Mouse (Mus musculus): ENCODE results near the gene Sh3rf3. TPM values are rescaled to one million over a fixed set of nuclear protein-coding genes. Genes with fewer than 3 reads are reported as not detected.

Sh3rf3 gene
- polyA plus RNA-seq, 1 experiment = 1.2 TPM

DNA sequence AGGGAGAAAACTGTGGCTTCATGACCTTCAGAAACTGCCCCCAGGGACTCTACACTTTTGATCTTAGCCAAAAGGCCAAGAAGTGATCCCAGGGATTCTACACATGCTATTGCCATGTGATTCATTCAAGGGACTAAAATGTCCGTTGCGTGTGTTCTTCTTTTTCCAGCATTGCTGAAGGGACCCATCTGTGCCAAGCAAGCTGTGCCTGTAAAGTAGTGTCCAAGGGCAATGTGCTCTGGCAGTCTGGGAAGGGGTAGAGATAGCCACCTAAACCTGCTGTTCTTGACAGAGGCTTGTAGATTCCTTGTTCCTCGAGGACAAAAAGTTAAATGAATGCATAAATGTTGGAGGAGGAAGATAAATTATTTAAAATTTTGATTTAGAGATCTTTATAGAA lies 178.5 kb downstream of the Sh3rf3 start:
- Histone ChIP-seq H3K4me3 (ENCODE audit: control insufficient read depth, low read depth, low read length) (no peak overlapping the region), H3K27me3 (ENCODE audit: control insufficient read depth, insufficient read depth, low read length) (no peaks in the 10 kb centered on the region), H3K4me1 (ENCODE audit: control insufficient read depth, insufficient read depth, low read length) (no peaks in the 10 kb centered on the region), H3K27ac (ENCODE audit: control insufficient read depth, insufficient read depth, low read depth, low read length) (no peak overlapping the region), H3K36me3 (ENCODE audit: control insufficient read depth, insufficient read depth, low read length) (no peaks in the 10 kb centered on the region)
- TF ChIP-seq POLR2A (IDR thresholded peaks at IDR 0.05; ENCODE audit: control insufficient read depth, low read depth, low read length) = no peak
- TF ChIP-seq CTCF (IDR thresholded peaks at IDR 0.05; ENCODE audit: control insufficient read depth, insufficient read depth, insufficient replicate concordance, low read depth, low read length) = no peak

DNA sequence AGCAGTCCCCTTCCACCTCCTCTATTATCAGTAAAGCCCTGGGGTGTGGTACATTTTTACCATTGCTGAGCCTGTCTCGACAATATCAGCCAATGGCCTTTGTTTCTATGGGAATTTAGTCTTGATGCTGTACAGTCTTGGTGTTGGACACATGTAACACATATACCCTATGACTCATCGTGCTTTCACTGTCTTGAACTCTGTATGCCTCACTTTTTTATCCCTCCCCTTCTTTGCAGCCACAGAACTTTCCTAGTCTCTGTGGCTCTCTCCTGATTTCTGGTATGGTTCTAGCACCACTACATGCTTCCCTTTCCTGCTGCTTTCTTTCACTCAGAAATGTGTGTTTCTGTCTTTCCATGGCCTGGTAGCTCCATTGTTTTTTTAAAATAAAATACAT lies 181.6 kb downstream of the Sh3rf3 start:
- TF ChIP-seq POLR2A (IDR thresholded peaks at IDR 0.05; ENCODE audit: control insufficient read depth, low read depth, low read length) (no peak), CTCF (IDR thresholded peaks at IDR 0.05; ENCODE audit: control insufficient read depth, insufficient read depth, insufficient replicate concordance, low read depth, low read length) (no peak)
- Histone ChIP-seq H3K36me3 (ENCODE audit: control insufficient read depth, insufficient read depth, low read length) (no peaks in the 10 kb centered on the region), H3K27ac (ENCODE audit: control insufficient read depth, insufficient read depth, low read depth, low read length) (no peak overlapping the region), H3K4me3 (ENCODE audit: control insufficient read depth, low read depth, low read length) (no peak overlapping the region), H3K4me1 (ENCODE audit: control insufficient read depth, insufficient read depth, low read length) (no peaks in the 10 kb centered on the region), H3K27me3 (ENCODE audit: control insufficient read depth, insufficient read depth, low read length) (no peaks in the 10 kb centered on the region)

DNA sequence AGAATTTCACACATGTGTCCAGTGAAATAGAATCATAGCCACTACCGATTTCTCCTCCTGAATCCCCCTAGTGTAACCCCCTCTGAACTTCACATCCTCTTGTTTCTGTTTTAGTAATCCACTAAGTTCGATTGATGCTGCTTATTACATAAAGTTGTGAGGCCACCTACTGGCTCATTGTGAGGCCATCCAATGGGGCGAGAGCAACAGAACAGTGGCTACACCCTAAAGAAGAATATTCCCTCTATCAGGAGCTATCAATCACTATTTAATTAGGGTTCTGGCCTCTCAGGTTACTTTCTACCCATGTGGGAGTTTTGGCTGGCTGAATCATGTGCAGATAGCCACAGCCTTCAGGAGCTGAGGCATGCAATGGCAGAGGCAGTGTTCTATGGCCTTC lies 182.0 kb downstream of the Sh3rf3 start:
- Histone ChIP-seq H3K27ac (ENCODE audit: control insufficient read depth, insufficient read depth, low read depth, low read length) (no peak overlapping the region), H3K36me3 (ENCODE audit: control insufficient read depth, insufficient read depth, low read length) (no peaks in the 10 kb centered on the region), H3K27me3 (ENCODE audit: control insufficient read depth, insufficient read depth, low read length) (no peaks in the 10 kb centered on the region), H3K4me3 (ENCODE audit: control insufficient read depth, low read depth, low read length) (no peak overlapping the region), H3K4me1 (ENCODE audit: control insufficient read depth, insufficient read depth, low read length) (no peaks in the 10 kb centered on the region)
- TF ChIP-seq POLR2A (IDR thresholded peaks at IDR 0.05; ENCODE audit: control insufficient read depth, low read depth, low read length) (no peak), CTCF (IDR thresholded peaks at IDR 0.05; ENCODE audit: control insufficient read depth, insufficient read depth, insufficient replicate concordance, low read depth, low read length) (no peak)

DNA sequence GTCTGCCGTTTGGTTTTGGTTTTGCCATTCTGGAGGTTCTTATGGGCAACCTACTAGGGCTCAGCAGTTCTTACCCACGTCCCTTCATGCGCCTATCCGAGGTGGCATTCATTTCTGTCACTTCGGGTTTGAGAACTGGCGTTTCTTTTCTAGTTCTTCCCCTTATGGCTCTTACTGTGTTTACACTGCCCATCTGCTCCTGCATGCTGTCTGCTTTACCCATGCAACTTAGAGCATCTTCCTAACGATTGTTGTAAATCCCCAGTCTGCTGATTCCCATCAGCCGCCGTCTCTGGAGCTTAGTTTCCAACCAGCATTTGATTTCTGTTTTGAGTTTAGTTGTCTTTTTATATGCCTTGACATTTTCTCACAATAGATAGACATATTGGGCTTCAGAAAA lies 189.2 kb downstream of the Sh3rf3 start:
- Histone ChIP-seq H3K27me3 (ENCODE audit: control insufficient read depth, insufficient read depth, low read length) (no peaks in the 10 kb centered on the region), H3K4me3 (ENCODE audit: control insufficient read depth, low read depth, low read length) (no peak overlapping the region), H3K4me1 (ENCODE audit: control insufficient read depth, insufficient read depth, low read length) (no peaks in the 10 kb centered on the region), H3K27ac (ENCODE audit: control insufficient read depth, insufficient read depth, low read depth, low read length) (no peak overlapping the region), H3K36me3 (ENCODE audit: control insufficient read depth, insufficient read depth, low read length) (no peaks in the 10 kb centered on the region)
- TF ChIP-seq POLR2A (IDR thresholded peaks at IDR 0.05; ENCODE audit: control insufficient read depth, low read depth, low read length) (no peak), CTCF (IDR thresholded peaks at IDR 0.05; ENCODE audit: control insufficient read depth, insufficient read depth, insufficient replicate concordance, low read depth, low read length) (no peak)

DNA sequence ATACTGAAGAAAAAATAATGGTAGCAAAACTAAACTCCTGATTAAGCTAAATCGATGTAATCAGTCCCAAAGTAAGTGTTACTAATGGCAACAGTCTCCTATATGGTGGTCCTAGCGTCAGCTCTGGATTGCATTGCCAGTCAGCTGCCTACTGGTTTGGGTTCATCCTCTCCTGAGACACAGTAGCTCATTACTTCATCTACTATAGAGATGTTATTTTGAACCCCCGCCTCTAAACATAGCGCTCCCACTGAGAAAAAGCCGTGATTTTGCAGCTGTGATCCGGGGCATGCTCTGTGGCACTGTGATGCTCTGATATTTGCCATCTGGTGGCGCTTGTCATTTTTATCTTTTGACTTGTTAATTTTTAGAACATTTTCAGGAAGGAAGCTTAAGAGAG lies 198.3 kb downstream of the Sh3rf3 start:
- no peaks in the 10 kb centered on the region for H3K27me3 ChIP-seq (ENCODE audit: control insufficient read depth, insufficient read depth, low read length)
- no peaks in the 10 kb centered on the region for H3K4me1 ChIP-seq (ENCODE audit: control insufficient read depth, insufficient read depth, low read length)
- no peaks in the 10 kb centered on the region for H3K36me3 ChIP-seq (ENCODE audit: control insufficient read depth, insufficient read depth, low read length)
- H3K4me3 ChIP-seq (ENCODE audit: control insufficient read depth, low read depth, low read length) = no peak overlapping the region
- H3K27ac ChIP-seq (ENCODE audit: control insufficient read depth, insufficient read depth, low read depth, low read length) = no peak overlapping the region
- TF ChIP-seq CTCF (IDR thresholded peaks at IDR 0.05; ENCODE audit: control insufficient read depth, insufficient read depth, insufficient replicate concordance, low read depth, low read length) = no peak
- TF ChIP-seq POLR2A (IDR thresholded peaks at IDR 0.05; ENCODE audit: control insufficient read depth, low read depth, low read length) = no peak

DNA sequence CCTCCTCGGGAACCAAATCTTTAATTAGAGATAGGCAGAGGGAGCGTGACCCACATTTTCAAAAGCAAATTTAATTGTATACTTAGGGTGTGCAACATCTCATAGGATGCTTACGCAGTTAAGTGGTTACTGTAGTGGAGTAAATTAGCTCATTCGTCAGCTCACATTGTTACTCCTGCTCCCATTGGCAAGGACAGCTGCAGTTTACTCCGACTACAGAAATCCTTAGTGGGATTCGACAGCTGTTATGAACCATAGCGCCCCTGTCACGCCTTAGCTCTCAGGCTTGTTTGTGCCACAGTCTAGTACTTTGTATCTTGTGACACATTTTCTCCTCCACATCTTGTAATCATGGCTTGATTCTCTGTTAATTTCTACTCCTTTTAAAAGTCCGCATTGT lies 200.5 kb downstream of the Sh3rf3 start:
- no peak for TF ChIP-seq POLR2A (IDR thresholded peaks at IDR 0.05; ENCODE audit: control insufficient read depth, low read depth, low read length)
- TF ChIP-seq CTCF (IDR thresholded peaks at IDR 0.05; ENCODE audit: control insufficient read depth, insufficient read depth, insufficient replicate concordance, low read depth, low read length) = no peak

DNA sequence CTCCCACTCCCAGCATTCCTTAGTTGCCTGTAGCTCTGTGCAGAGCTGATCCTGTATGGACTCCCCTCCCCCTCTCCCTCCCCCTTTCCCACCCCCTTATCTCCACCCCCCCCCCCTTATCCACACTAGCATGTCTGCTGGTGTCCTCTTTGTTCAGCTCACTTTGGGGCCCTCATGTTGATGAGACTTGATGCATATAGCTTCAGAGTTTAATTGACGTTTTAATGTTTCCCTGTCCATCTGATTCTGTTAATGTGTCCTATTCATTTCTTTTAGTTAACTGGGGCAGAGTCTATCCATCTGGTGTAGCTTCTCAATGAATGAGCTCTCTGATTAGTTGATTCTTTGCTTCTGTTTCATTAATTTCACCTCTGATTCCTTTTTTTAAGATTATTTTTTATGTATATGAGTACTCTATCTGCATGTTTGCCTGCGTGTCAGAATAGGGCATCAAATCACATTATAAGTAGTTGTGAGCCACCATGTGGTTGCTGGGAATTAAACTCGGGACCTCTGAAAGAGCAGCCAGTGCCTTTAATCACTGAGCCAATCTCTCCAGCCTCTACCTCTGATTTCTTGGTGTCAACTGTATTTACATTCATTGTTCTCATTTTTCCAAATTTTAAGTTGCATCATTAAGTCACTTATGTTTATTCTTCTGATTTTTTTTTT lies 206.3 kb downstream of the Sh3rf3 start:
- no peak overlapping the region for H3K4me3 ChIP-seq (ENCODE audit: control insufficient read depth, low read depth, low read length)
- no peaks in the 10 kb centered on the region for H3K4me1 ChIP-seq (ENCODE audit: control insufficient read depth, insufficient read depth, low read length)
- H3K27me3 ChIP-seq (ENCODE audit: control insufficient read depth, insufficient read depth, low read length) = no peaks in the 10 kb centered on the region
- H3K36me3 ChIP-seq (ENCODE audit: control insufficient read depth, insufficient read depth, low read length) = no peaks in the 10 kb centered on the region
- no peak overlapping the region for H3K27ac ChIP-seq (ENCODE audit: control insufficient read depth, insufficient read depth, low read depth, low read length)
- TF ChIP-seq POLR2A (IDR thresholded peaks at IDR 0.05; ENCODE audit: control insufficient read depth, low read depth, low read length) (no peak), CTCF (IDR thresholded peaks at IDR 0.05; ENCODE audit: control insufficient read depth, insufficient read depth, insufficient replicate concordance, low read depth, low read length) (no peak)

More for the DNA sequence above, 200.5 kb downstream of the Sh3rf3 start:
- Histone ChIP-seq H3K27me3 (ENCODE audit: control insufficient read depth, insufficient read depth, low read length) (no peaks in the 10 kb centered on the region), H3K36me3 (ENCODE audit: control insufficient read depth, insufficient read depth, low read length) (no peaks in the 10 kb centered on the region), H3K27ac (ENCODE audit: control insufficient read depth, insufficient read depth, low read depth, low read length) (no peak overlapping the region), H3K4me1 (ENCODE audit: control insufficient read depth, insufficient read depth, low read length) (no peaks in the 10 kb centered on the region), H3K4me3 (ENCODE audit: control insufficient read depth, low read depth, low read length) (no peak overlapping the region)
